Mouse (Mus musculus) limb, embryonic 12.5 days (tissue): Measurements from ENCODE around the gene Kifc1. TPM values are rescaled to one million over a fixed set of nuclear protein-coding genes. Genes with fewer than 3 reads are reported as not detected.
A peak's percentile ranks its signal among the peaks of the same experiment; 100 is the strongest.

Source experiments
- ATAC-seq: fragments of 200-750 bp; cut with Nextera tagmentation; 2 replicates; pipeline ENCODE4 v1.8.0; 2017; ENCODE audit warnings: low read depth, moderate TSS enrichment; ENCODE audit not compliant: insufficient number of reproducible peaks, insufficient read depth, low FRiP score, low TSS enrichment
- H3K27ac ChIP-seq: fragments of 300-500 bp; sonication (generic); 2 replicates; pipeline ENCODE4 v1.5.1; 2016; ENCODE audit warnings: mild to moderate bottlenecking, moderate library complexity
- H3K27me3 ChIP-seq: fragments of 300-500 bp; sonication (generic); 2 replicates; pipeline ENCODE4 v1.6.1; 2016; ENCODE audit warnings: mild to moderate bottlenecking, moderate library complexity
- H3K36me3 ChIP-seq: fragments of 300-500 bp; sonication (generic); 2 replicates; pipeline ENCODE4 v1.6.1; 2016; ENCODE audit warnings: mild to moderate bottlenecking, moderate library complexity
- H3K4me1 ChIP-seq: fragments of 300-500 bp; sonication (generic); replicated peaks from 2 replicates; pipeline ENCODE4 v1.6.1; 2016
- H3K4me2 ChIP-seq: fragments of 300-500 bp; sonication (generic); 2 replicates; pipeline ENCODE4 v1.6.1; 2016; ENCODE audit warnings: mild to moderate bottlenecking, moderate library complexity
- H3K4me3 ChIP-seq: fragments of 300-500 bp; sonication (generic); replicated peaks from 2 replicates; pipeline ENCODE4 v1.5.1; 2016; ENCODE audit warnings: mild to moderate bottlenecking
- H3K9ac ChIP-seq: fragments of 300-500 bp; sonication (generic); replicated peaks from 2 replicates; pipeline ENCODE4 v1.6.1; 2016; ENCODE audit warnings: mild to moderate bottlenecking, moderate library complexity
- H3K9me3 ChIP-seq: fragments of 300-500 bp; sonication (generic); 2 replicates; pipeline ENCODE4 v1.6.1; 2016; ENCODE audit warnings: mild to moderate bottlenecking, moderate library complexity
- WGBS: fragments of 180-500 bp; shearing (Covaris S2); methylation state at CpG from one replicate; pipeline ENCODE4 v1.1.7; 2016; 5-methylcytosine and 5-hydroxymethylcytosine counted together
- polyA plus RNA-seq: library from polyadenylated mRNA; unstranded; fragments of >200 nt; fragmentation: Nextera tagmentation; extraction: Ambion mirVana; gene quantifications from 2 replicates; pipeline ENCODE4 v1.2.1, GENCODE M21; 2016

Gene Kifc1
- 6.6 and 7.6 TPM in 2 replicates for polyA plus RNA-seq

DNA sequence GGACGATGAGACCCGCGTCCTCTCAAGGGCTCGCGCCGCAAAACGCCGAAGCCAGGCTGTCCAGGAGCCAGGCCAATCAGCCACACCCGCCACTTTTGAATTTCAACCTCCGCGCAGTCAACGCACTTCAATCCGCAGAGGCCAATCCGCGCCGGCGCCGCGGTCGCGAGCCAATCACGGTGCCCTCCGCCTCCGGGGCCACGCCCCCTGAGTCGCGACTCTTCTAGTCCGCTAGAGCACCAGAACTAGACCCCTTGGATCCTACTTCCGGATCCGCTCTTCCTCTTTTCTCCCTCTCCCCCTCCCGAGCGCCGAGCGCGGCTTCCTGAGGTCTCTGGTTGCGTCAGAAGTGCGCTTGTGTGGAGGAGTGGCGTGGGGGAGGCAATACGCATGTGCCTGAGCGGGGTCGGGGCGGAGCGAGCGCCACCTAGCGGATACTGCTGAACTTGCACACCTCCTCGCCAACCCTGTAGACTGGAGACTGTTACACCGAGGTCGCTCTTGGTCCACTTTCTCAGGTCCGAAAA, at the start of gene Kifc1:
Gene Kifc1, minus strand, starts transcription at position 129 of the 527 bp plus-strand sequence.
- under 1% methylated on average over 49 of the region's 49 CpGs for WGBS
- Histone ChIP-seq H3K4me2 (peak within 1 kb of the TSS; percentile 65), H3K9me3 (no peaks in the 10 kb centered on the region), H3K9ac (peak within 1 kb of the TSS; percentile 73), H3K36me3 (peaks cover 15% of the 10 kb centered on the region), H3K4me3 (peak within 1 kb of the TSS; percentile 67), H3K27me3 (no peaks in the 10 kb centered on the region), H3K4me1 (peaks cover 9% of the 10 kb centered on the region), H3K27ac (peak within 1 kb of the TSS; percentile 80)
- ATAC-seq: peak; percentile 98

DNA sequence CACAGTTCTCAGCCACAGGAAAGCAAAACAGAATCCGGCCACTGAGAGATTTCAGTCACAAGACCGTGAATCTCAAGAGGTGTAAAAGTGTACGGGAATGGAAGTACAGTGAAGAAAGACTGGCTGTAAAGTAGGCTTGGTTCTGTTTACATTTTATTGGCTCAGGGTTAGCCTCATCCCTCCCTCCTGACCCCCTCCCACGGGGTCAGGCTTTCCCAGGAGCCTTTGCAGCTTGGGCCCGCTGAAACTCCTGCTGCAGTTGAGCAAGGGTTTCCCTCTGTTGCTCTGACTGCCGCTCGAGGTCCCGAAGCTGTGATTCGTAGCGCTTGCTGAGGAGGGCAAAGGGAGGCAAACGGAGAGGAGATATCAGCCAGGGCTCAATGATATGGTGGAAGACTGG, 48.3 kb upstream of the Kifc1 start:
- ATAC-seq: no peak
- Histone ChIP-seq H3K36me3 (peaks cover 67% of the 10 kb centered on the region), H3K4me2 (peak overlapping the region; percentile 91), H3K4me3 (peak overlapping the region; percentile 69), H3K9ac (0 out of 2 replicates have a peak overlapping the region, but pooled peaks have one; percentile 68), H3K4me1 (peaks cover 16% of the 10 kb centered on the region), H3K27ac (no peak overlapping the region), H3K27me3 (no peaks in the 10 kb centered on the region), H3K9me3 (no peaks in the 10 kb centered on the region)
- WGBS: 76% methylated on average over 11 of the region's 11 CpGs

DNA sequence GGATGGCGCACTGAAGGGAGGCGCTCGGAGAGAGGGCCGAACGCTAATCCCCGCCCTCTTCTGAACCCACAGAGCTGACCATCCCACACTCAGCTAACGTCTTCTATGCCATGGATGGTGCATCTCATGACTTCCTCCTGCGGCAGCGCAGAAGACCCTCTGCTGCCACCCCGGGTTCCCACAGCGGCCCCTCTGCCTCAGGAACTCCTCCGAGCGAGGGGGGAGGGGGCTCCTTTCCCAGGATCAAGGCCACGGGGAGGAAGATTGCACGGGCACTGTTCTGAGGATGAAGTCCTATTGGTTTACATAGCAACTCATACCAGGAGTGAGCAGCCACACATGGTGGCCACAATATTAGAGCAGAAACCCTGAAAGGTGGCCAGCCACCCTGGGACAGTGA, 46.5 kb upstream of the Kifc1 start:
- WGBS: 87% methylated on average over 15 of the region's 15 CpGs
- no peak overlapping the region; the same call in 1 of the 2 replicates for H3K4me3 ChIP-seq

DNA sequence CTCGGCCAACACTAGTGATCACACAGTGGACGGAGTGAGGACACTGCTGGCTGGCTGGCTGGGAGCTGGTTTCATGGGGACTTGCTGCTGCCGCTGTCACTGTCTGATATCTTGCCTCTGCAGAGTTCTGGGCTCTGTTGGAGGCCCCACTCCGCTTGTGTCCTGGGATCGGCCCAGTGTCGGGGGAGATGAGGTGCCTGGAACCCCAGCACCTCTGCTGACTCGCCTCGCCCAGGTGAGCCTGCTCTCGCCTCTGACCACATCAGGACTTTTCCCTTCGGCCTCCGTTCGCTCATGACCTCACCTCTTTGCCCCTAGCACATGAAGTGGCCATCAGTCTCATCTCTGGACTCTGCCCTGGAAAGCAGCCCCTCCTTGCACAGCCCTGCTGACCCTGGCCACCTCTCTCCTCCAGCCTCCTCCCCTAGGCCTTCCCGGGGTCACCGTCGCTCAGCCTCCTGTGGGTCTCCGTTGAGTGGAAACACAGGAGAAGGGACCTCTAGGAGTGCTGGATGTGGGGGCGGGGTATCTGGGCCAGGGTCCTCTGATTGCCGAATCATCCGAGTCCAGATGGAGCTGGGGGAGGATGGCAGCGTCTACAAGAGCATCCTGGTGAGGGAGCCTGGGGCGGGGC, 45.1 kb upstream of the Kifc1 start:
- H3K4me1 ChIP-seq: peaks cover 18% of the 10 kb centered on the region
- no peak overlapping the region for H3K9ac ChIP-seq
- H3K27ac ChIP-seq: no peak overlapping the region
- H3K36me3 ChIP-seq: peaks cover 69% of the 10 kb centered on the region
- ATAC-seq: no peak
- no peak overlapping the region for H3K4me2 ChIP-seq
- 87% methylated on average over 21 of the region's 21 CpGs for WGBS
- no peak overlapping the region; the same call in 1 of the 2 replicates for H3K4me3 ChIP-seq
- H3K27me3 ChIP-seq: no peaks in the 10 kb centered on the region
- no peaks in the 10 kb centered on the region for H3K9me3 ChIP-seq

More for the DNA sequence above, 46.5 kb upstream of the Kifc1 start:
- ATAC-seq: no peak
- Histone ChIP-seq H3K9me3 (no peaks in the 10 kb centered on the region), H3K4me2 (no peak overlapping the region), H3K27me3 (no peaks in the 10 kb centered on the region), H3K27ac (no peak overlapping the region), H3K4me1 (peaks cover 16% of the 10 kb centered on the region), H3K36me3 (peaks cover 69% of the 10 kb centered on the region), H3K9ac (no peak overlapping the region)

DNA sequence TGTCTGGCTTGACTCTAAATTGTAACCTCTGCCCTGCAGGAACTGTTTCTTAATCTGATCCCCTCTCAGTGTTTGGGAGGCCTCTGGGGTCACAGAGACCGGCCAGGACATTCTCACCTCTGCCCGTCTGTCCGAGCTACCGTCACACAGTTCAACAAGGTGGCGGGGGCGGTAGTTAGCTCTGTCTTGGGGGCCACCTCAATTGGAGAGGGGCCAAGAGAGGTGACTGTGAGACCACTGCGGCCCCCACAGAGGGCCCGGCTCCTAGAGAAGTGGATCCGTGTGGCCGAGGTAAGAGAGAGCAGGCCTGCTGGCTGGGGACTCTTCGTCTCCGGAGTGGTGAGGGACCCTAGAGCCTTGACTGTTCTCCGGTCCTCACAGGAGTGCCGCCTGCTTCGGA, 42.5 kb upstream of the Kifc1 start:
- H3K4me3 ChIP-seq: no peak overlapping the region
- no peak overlapping the region for H3K4me2 ChIP-seq
- ATAC-seq: no peak
- WGBS: 93% methylated on average over 15 of the region's 15 CpGs
- no peak overlapping the region for H3K27ac ChIP-seq
- peaks cover 59% of the 10 kb centered on the region for H3K36me3 ChIP-seq
- H3K27me3 ChIP-seq: no peaks in the 10 kb centered on the region
- H3K9ac ChIP-seq: no peak overlapping the region
- H3K4me1 ChIP-seq: peaks cover 17% of the 10 kb centered on the region
- no peaks in the 10 kb centered on the region for H3K9me3 ChIP-seq

DNA sequence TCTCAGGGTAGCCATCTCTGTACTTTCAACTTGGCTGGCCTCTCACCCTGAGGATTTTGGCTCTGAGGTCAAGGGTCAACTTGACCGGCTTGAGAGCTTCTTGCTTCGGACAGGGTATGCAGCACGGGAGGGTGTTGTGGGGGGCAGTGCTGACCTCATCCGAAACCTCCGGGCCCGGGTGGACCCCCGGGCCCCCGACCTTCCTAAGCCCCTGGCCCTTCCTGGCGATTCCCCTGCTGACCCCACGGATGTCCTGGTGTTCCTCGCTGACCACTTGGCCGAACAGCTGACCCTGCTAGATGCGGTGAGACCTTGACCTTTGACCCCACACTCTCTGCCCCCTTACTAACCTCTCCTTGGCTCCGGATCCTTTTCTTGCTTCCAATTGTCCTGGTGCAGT, 42.0 kb upstream of the Kifc1 start:
- no peaks in the 10 kb centered on the region for H3K9me3 ChIP-seq
- H3K9ac ChIP-seq: no peak overlapping the region

DNA sequence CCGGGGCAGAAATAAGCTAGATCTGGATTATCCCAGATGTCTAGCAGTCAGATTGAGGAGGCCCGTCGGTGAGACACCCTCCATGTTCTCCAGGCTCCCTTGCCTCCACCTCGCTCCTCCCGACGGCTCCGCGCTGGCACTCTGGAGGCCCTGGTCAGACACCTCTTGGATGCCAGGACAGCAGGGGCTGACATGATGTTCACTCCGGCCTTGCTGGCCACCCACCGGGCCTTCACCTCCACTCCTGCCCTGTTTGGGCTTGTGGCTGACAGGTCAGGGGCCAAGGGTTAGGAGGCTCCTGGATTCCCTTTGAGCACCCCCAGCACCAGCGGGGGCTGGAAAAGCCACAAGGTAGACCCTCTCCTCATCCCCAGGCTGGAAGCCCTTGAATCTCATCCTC, 41.5 kb upstream of the Kifc1 start:
- 89% methylated on average over 11 of the region's 11 CpGs for WGBS
- ATAC-seq: no peak
- no peak overlapping the region for H3K4me3 ChIP-seq
- 0 out of 2 replicates have a peak overlapping the region, but pooled peaks have one; percentile 88 for H3K4me2 ChIP-seq
- peaks cover 18% of the 10 kb centered on the region for H3K4me1 ChIP-seq
- H3K9ac ChIP-seq: no peak overlapping the region
- no peaks in the 10 kb centered on the region for H3K9me3 ChIP-seq
- H3K27me3 ChIP-seq: no peaks in the 10 kb centered on the region
- no peak overlapping the region for H3K27ac ChIP-seq
- peaks cover 58% of the 10 kb centered on the region for H3K36me3 ChIP-seq

More for the DNA sequence above, 42.0 kb upstream of the Kifc1 start:
- peaks cover 18% of the 10 kb centered on the region for H3K4me1 ChIP-seq
- no peak overlapping the region for H3K4me3 ChIP-seq
- no peaks in the 10 kb centered on the region for H3K27me3 ChIP-seq
- no peak overlapping the region for H3K4me2 ChIP-seq
- ATAC-seq: no peak
- WGBS: 89% methylated on average over 14 of the region's 14 CpGs
- H3K27ac ChIP-seq: no peak overlapping the region
- H3K36me3 ChIP-seq: peaks cover 60% of the 10 kb centered on the region

DNA sequence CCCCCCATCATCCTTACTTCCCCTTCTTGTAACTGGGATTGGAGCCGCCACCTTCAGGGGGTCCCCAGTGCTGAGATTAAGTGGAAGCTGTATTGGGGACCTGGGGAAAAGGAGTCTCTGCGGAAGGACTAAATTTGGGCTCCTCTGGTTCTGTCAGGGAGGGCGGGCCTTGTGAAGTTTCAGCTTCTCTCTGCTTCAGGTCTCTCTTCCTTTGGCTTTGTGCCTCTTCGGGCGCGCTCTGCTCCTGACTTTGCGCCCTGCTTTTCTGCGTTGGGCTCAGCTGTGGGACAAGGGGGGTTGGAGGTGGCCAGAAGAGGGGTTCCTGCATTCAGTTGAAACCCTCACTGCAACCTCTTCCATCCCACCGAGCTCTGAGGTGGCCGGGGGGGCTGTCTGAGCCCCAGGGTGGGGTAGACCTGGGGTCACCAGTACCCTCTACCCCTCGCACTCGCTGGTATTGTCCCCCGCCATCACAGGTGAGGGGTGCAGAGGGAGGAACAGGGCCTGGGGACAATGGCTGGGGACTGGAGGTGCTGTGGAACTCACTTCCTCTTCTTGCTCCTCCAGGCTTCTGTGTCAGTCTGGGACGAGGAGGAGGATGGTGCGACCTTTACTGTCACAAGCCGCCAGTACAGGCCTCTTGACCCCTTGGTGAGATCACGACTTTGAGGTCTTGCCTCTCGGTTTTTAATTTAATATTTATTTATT, 40.9 kb upstream of the Kifc1 start:
- H3K27ac ChIP-seq: 0 out of 2 replicates have a peak overlapping the region, but pooled peaks have one; percentile 17
- no peaks in the 10 kb centered on the region for H3K9me3 ChIP-seq
- peaks cover 59% of the 10 kb centered on the region for H3K36me3 ChIP-seq
- H3K27me3 ChIP-seq: no peaks in the 10 kb centered on the region
- no peak for ATAC-seq
- WGBS: 31% methylated on average over 18 of the region's 18 CpGs
- peak overlapping the region; percentile 74; the same call in 1 of the 2 replicates for H3K9ac ChIP-seq
- peak overlapping the region; percentile 73 for H3K4me3 ChIP-seq
- H3K4me2 ChIP-seq: peak overlapping the region; percentile 88
- H3K4me1 ChIP-seq: peaks cover 18% of the 10 kb centered on the region

DNA sequence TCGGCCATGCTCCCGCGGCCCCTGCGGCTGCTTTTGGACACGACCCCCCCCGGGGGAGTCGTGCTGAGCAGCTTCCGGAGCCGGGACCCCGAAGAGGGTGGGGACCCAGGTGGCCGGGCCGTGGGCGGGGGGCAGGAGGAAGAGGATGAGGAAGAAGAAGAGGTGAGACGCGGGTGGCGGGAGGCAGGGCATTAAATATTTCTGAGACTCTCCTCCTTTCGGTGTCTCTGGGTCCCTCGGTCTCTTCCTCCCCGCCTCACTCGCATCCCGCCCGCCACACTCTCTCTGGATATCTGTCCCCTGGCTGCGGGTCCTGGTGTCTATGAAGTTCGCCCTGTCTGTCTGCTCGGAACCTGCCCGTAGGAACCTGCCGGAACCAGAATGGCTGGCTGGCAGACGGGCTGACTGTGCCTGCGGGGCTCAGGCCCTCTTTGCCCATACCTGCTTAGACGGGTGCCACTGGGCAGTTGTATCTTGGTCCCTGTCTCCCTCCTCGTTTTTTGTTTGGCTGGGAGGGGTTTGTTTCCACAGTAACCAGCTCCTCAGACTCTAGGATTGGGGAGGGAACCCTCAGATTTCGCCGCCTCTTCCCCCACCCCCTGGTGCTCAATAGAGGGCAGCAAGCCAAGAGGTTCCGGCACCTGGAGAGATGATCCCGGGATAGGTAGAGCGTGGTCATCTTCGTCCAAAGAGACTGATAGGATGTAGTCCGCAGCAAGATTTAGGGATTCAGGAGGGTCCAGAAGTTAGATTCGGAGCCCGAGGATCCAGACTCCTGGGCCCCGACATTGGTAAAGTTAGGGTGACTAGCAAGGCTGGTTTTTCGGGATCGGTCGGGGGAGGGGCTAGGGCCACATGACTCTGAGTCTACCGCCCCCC, 40.1 kb upstream of the Kifc1 start:
- Histone ChIP-seq H3K27me3 (no peaks in the 10 kb centered on the region), H3K4me2 (peak overlapping the region; percentile 88), H3K4me3 (peak overlapping the region; percentile 73), H3K27ac (peak overlapping the region; percentile 97), H3K9ac (peak overlapping the region; percentile 74), H3K9me3 (no peaks in the 10 kb centered on the region), H3K4me1 (peaks cover 18% of the 10 kb centered on the region), H3K36me3 (peaks cover 59% of the 10 kb centered on the region)
- ATAC-seq: no peak
- under 1% methylated on average over 45 of the region's 45 CpGs for WGBS

DNA sequence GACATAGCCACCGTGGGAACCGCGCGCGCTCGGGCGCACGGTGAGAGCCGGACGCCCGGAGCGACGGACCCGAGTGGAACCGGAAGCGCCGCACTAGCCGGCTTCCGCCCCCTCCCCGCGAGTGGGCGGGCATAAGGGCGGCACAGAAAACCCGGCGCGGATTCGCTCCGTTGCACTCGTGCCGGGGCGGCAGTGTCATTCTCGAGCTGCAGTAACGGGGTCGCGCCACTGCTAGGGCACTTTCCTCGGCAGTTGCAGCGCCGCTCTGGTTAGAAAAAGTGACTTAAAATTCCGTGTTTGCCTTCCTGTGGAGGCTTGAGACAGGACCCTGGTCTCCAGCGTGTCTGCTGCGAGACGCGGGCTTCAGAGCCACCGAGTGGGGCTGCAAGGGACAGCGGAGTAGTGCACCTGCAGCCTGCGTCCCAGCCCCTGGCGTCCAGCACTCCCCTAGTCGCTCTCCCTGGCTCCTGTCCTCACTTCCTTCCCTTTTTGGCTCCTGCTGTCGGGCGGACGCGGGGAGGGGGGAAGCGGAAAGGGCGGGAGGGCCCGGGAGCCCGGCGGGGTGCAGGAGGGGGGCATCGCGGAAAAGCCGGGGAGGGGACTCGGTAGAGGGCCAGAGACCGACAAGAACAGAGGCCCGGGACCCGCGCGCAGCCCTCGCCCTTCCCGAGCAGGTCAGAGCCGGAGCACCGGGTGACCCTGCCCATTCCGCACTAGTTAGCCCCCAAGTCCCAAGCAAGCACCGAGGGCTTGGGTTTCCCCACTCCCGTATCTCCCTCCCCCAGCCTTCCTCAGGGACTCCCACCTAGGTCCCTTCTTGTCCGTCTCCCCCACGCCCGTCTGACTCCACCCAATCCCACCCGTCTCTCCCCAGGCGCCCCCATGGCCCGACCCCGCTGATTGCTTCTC, 39.2 kb upstream of the Kifc1 start, which contains the start of gene Rgl2:
Gene Rgl2, plus strand, starts transcription at position 173 of the 909 bp plus-strand sequence.
- under 1% methylated on average over 73 of the region's 80 CpGs for WGBS
- ATAC-seq: peak; percentile 63
- H3K27me3 ChIP-seq: no peaks in the 10 kb centered on the region
- peak within 1 kb of the TSS; percentile 97 for H3K27ac ChIP-seq
- no peaks in the 10 kb centered on the region for H3K9me3 ChIP-seq
- H3K4me3 ChIP-seq: peak within 1 kb of the TSS; percentile 73
- H3K36me3 ChIP-seq: peaks cover 57% of the 10 kb centered on the region
- peaks cover 18% of the 10 kb centered on the region for H3K4me1 ChIP-seq
- H3K4me2 ChIP-seq: peak within 1 kb of the TSS; percentile 88
- H3K9ac ChIP-seq: peak within 1 kb of the TSS; percentile 74
